Mouse (Mus musculus) megakaryocyte, embryonic 14.5 days (primary cell): ENCODE results near the gene Lrch2.

Experiments
- FLI1 ChIP-seq: IDR thresholded peaks from 2 replicates; pipeline ENCODE4 v1.6.1; 2012; ENCODE audit warnings: low read length, inconsistent platforms, mixed read lengths
- GATA1 ChIP-seq: IDR thresholded peaks from 3 replicates; pipeline ENCODE4 v1.6.1; 2012; ENCODE audit warnings: mixed read lengths, low read length, inconsistent platforms, borderline replicate concordance

DNA sequence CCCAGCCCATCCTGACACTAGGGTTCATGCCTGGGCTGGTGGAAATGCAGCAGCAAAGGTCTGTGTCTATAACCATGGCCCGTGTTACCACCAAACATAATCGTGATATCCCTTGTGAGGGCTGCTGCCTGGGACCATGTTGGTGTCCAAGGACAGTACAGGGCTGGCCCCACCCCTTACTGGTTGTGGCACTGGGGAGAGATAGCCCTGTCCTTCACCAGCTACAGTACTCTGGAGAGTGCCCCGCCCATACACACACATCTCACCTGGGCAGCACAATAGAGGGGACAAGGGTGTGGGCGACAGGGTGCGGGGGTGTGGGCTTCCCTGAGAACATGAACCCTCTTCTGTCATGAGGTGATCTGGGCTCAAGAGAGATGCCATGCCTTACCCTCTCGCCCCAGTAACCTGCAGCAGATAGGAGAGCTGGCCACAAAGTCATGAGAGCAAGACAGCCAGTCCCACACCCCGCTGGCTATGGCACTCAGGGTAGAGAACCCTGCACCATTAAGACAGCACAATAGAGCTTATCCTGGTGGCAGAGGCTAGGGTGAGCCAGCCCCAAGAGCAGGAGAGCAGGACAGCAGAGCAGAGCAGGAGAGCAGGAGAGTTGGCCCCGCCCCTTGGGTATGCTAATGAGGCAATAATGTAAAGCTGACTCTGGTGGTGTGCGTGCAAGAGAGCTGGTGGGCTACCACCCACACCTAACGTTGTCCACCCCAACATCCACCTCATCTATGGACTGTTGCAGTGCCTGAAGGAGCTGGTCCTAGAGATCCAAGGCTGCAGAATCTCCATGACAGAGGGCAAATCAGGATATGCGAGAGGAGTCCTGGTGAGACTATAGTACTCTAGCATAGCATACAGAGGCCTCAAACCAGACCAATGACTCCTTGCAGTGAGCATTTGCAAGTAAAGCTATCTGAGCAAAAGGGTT lies 12.7 kb downstream of the Lrch2 start:
- TF ChIP-seq GATA1 (no peak), FLI1 (no peak)
